Mouse (Mus musculus) hindlimb bud, embryonic 11.5 days (tissue): ENCODE data around the gene Get4.

Source experiments
- DNase-seq: peaks from one replicate; pipeline ENCODE4 v3.0.0-alpha.2; 2012; ENCODE audit warnings: low read depth, low spot score; ENCODE audit errors: extremely low spot score

Get4 gene

GRCm38 (mm10) chr5:139282191-139282590 is 30.1 kb downstream of the Get4 start:
- DNase-seq, result peak; percentile 42

- DNase-seq, result no peak
Measured at GRCm38 (mm10) chr5:139283460-139284180, 31.5 kb downstream of the Get4 start.

DNA sequence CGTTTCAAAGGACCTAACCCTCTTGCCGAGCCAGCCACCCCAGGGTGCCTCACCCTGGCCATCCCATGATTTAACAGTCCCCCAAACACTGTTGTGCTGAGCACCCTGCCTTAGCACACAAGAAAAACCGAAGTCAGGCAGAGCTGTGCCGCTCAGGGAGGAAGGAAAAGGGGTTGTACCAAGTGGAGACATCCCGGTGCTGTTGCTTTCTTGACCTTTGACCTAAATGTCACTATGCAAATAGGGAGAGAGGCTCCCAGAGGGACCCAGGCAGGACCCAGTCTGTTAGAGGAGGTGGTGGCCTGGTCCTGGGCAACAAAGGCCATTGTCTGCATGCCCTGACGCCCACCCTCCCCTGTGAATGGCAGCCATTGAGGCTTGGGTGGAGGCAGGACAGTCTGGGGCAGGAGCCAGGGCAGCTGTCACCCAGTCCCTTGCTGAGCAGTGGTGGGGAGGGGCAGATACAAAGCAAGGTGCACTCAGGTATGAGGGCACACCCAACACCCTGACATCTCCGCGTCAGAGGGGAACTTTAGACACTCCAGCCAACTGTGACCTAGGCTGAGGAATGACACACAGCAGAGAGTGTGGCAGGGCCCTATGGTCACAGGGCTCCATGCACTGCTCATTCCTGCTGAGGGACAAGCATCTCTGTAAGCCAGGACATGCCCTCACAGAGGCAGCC is 33.4 kb downstream of the Get4 start:
- no peak for DNase-seq

GRCm38 (mm10) chr5:139286142-139286941 is 34.2 kb downstream of the Get4 start:
- DNase-seq, result no peak

DNA sequence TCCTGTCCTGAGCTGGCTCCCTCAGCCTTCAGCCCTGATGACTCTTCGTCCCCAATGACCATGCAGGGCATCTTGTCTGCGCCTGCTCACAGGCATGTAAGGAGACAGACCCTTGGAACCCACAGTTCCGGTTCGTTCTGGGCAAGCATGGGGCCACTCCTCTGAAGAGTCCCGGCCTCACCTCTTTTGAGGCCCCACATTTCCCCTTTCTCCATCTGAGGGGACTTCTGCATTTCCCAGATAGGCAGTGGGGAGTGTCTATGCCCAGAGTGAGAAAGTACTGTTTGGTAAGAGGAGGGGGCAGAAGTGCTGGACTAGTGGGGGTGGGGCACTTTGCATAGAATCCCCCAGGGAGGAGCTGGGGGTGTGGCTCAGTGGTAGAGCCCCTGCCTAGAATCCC is 35.0 kb downstream of the Get4 start:
- DNase-seq, result no peak

- DNase-seq, result no peak
Measured at GRCm38 (mm10) chr5:139287787-139288186, 35.7 kb downstream of the Get4 start.

- no peak for DNase-seq
Measured at GRCm38 (mm10) chr5:139288591-139288990, 36.5 kb downstream of the Get4 start.

GRCm38 (mm10) chr5:139290467-139291259 is 38.5 kb downstream of the Get4 start:
- DNase-seq, result no peak

DNA sequence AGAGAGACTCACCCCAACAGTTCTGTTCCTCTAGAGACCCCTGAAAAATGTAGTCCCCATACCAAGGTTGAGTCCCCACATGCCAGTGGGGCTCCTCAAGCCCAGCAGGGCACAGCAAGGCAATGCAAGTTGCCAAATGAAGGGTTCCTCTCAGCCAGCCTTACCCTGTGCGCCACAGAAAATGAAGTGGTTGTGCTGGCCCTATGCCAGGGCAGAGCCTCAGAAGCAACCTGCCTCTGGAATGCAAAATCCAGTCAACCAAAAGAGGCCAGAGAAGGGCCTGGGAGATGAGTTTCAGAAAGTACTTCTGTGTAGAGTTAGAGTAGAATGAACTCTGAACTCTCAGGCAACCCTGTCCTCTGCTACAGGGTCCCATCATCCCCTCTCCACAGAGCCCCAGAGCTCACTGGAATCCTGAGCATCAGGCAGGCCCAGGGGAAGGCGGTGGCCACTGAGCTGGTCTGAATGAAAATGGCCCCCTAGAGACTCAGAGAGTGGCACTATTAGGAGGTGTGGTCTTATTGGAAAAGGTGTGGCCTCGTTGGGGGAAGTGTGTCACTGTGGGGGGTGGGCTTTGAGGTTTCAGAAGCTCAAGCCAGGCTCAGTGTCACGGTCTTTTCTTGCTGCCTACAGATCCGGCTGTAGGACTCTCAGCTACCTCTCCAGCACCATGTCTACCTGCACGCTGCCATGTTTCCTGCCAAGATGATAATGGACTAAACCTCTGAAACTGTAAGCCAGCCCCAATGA is 39.9 kb downstream of the Get4 start:
- no peak for DNase-seq

DNA sequence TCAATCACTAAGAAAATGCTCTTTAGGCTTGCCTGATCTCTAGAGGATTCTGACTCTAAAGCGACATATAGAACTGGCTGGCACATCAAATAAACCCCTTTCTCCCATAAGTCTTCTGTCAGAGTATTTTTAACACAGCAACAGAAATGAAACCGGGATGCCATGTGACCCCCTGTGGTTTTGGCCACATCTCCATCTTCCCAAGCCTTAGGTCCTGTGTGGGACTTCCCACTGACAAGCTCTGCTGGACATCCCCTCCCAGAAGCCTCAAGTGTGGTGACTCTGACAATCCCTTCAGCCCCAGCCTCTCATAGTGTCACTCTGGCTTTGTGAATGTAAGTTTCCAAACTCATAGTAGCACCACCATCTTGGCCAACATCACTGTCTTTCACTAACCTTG is 42.0 kb downstream of the Get4 start:
- no peak for DNase-seq

DNA sequence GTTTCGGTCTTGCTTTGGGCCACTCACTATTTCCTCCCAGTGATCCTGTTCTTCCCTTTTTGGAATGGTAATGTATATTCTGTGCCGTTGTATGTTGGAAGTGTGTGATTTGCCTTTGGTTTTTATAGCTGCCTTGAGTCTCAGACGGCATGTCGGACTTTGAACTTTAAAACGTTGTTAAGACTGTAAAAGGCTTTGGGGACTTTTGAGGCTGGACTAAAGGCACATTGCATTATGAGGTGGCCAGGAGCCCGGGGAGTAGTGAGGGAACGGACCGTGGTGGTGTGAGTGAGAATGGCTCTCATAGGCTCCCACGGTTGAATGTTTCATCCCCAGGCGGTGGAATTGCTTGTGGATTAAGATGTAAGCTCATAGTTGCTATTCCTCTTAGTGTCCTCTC is 45.0 kb downstream of the Get4 start:
- no peak for DNase-seq

DNA sequence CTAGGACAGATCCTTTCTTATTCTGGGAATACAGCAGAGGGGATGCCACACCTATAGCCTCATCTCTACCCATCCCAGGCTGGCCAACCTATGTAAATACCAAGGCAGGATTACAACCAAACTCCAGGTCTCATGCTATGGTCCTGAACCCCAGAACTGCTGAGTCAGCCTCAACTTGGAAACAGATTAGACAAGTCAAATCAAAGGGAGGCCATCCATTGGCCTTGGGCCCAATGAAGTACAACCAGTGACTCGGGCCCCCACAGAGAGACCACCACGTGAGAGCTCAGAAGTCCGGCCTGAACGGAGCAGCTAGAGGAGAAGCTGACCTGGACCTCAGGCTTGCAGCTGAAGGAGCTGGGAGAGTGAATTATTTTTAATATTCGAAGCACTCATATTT is 45.6 kb downstream of the Get4 start:
- DNase-seq, result no peak

DNA sequence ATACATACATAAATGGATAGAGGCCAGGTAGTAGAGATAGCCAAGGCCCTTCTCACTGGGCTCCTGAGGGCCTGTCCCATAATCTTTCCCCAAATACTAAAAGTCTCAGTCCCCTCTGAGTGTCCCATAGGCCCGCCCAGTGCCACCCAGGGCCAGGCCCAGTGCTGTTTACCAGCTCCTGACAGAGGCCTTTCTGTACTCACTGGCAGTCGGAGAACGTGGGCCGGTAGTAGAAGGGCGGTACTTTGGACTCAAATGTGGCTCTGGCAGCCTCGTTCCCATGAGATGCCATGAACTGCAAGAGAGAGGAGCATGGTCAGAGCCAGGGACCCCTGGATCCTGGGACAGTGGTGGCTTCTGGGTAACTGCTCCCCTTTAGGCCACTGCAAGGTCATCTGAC is 50.0 kb downstream of the Get4 start:
- no peak for DNase-seq

DNA sequence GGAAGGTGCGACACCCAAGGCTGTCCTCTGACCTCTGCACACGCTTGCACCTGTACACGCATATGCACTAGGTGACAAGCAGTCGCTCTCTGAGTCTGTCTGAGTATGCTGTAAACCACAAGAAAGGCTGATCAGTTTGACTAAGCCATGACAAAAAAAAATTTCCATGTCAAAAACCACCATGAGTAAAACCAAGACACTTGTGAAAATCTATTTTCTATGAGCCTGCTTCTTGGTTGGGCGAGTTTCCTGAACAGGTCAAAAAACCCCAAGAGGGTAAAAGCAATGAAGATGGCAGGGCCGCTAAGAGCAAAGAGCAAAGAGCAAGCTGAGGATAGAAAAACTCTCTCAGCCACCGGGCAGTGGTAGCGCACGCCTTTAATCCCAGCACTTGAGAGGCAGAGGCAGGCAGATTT is 51.5 kb downstream of the Get4 start:
- DNase-seq, result no peak

- DNase-seq, result no peak
Measured at GRCm38 (mm10) chr5:139309946-139310345, 57.8 kb downstream of the Get4 start.

- no peak for DNase-seq
Measured at GRCm38 (mm10) chr5:139310477-139310876, 58.4 kb downstream of the Get4 start.

- no peak for DNase-seq
Measured at GRCm38 (mm10) chr5:139311822-139312221, 59.7 kb downstream of the Get4 start.

DNA sequence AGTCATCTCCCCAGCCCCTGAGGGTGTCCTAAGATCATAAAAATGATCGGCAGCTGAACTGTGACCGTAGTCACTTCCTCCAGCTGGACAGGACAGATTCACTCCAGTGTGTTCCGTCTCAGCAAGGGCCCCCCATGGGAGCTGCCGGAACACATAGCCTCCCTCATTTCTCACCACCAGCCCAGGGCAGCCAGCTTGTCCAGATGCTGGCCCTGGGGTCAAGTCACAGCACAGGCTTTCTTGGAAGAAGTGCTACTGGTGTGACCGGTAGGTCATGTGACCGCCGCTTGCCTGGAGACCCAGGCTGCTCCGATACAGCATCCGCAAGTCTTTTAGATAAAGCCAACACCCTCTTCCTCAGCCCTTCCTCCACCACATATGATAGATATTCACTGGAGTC is 61.4 kb downstream of the Get4 start:
- DNase-seq, result no peak

DNA sequence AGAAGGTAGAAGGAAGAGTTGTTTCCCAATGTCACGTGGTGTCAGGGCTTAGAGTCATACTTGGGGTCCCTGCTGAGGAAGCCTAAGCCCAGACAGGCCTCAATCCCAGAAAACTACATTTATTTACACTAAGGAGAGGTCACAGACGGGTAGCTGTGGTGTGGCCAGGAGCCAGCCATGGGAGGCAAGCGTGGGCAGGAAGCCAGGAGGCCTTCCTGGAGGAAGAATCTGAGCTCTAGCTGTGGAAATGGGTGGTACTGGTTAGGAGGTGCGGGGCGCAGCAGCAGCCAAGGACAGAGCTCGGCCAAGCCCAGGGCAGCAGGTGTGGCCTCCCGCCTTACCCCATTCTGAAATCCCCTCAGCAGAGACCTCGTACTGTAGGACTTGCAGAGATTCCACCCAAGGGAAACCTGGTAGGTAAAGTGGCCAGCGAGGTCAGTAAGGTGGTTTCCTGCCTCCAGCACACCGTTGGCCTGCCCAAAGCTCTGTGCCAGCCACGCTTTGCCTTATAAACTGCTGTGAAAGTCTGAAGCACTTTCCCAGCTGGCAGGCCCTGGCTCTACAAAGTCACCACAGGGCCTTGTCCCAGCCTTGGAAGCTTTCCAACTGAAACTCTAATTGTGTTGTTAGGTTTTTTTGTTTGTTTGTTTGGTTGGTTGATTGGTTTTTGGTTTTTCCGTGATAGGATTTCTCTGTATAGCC is 63.0 kb downstream of the Get4 start:
- DNase-seq, result no peak
